Mouse (Mus musculus): ENCODE data around the gene Nr3c2.

DNA sequence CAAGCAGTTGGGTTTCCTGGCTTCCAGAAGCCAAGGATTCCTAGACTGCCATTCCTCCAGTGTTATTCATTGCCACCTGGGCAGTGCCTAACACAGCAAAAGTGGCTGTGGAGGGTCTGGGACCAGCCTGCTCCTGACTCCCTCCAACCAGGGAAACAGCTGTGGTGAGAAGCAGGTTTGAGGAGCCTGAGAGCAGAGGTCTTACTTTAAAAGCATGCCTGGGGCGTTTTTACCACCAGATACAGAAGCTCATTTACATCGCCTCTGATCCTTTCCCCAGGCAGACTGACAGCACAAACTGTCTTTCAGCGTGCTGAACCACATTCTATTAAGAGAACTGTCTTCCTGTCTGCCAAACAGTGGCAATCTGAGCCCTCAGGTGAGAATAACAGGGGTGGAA lies 380.7 kb downstream of the Nr3c2 start:
- TF ChIP-seq POLR2A (IDR thresholded peaks at IDR 0.05; ENCODE audit: low read depth, low read length) (no peak), CTCF (conservative IDR thresholded peaks at IDR 0.05; ENCODE audit: insufficient read depth, insufficient read length, low read depth, low read length) (no peak)

All from kidney, adult 2 months (tissue).